Mouse (Mus musculus) brown adipose tissue, adult 24 weeks (tissue): ENCODE data around the gene Cyp2w1. TPM values are rescaled to one million over a fixed set of nuclear protein-coding genes. Genes with fewer than 3 reads are reported as not detected.

ENCODE experiments used
- polyA plus RNA-seq: library from polyadenylated mRNA; stranded (reverse); fragments of >200 nt; gene quantifications from 2 replicates; pipeline ENCODE4 v1.2.4, GENCODE M21; 2012; ENCODE audit not compliant: missing spikeins, insufficient read depth, insufficient read length

The Cyp2w1 gene
- polyA plus RNA-seq, 1 experiment = not detected

Other genes with a start within 250 kb of the Cyp2w1 start
- 1.0 and 2.3 TPM in 2 replicates for gene Prkar1b, start 202.6 kb upstream of the Cyp2w1 start, polyA plus RNA-seq
- 7.9 and 8.2 TPM in 2 replicates for gene Dnaaf5, start 202.4 kb upstream of the Cyp2w1 start, polyA plus RNA-seq
- gene Sun1, start 152.0 kb upstream of the Cyp2w1 start, polyA plus RNA-seq = 19.0 and 20.1 TPM in 2 replicates
- 36.7 and 41.1 TPM in 2 replicates for gene Get4, start 100.3 kb upstream of the Cyp2w1 start, polyA plus RNA-seq
- 14.9 and 20.4 TPM in 2 replicates for gene Adap1, start 27.0 kb upstream of the Cyp2w1 start, polyA plus RNA-seq
- 250 and 278 TPM in 2 replicates for gene Cox19, start 1.2 kb upstream of the Cyp2w1 start, polyA plus RNA-seq
- gene Gpr146, start 25.1 kb downstream of the Cyp2w1 start, polyA plus RNA-seq = 18.1 and 19.7 TPM in 2 replicates
- gene C130050O18Rik, start 52.7 kb downstream of the Cyp2w1 start, polyA plus RNA-seq = 1.3 TPM in 1 of 2 replicates, not detected in the other
- 1.8 TPM in 1 of 2 replicates, not detected in the other for gene Gper1, start 70.5 kb downstream of the Cyp2w1 start, polyA plus RNA-seq
- 3.5 and 6.0 TPM in 2 replicates for gene 3110082I17Rik, start 107.9 kb downstream of the Cyp2w1 start, polyA plus RNA-seq
- 12.4 and 13.1 TPM in 2 replicates for gene Zfand2a, start 131.9 kb downstream of the Cyp2w1 start, polyA plus RNA-seq
- gene Uncx, start 190.9 kb downstream of the Cyp2w1 start, polyA plus RNA-seq = not detected in 2 replicates